Mouse (Mus musculus) spleen, postnatal 14 days (tissue): ENCODE measurements around the gene Sap30.
"Not testable (repeated sequence)": the region's sequence is repeated elsewhere in the genome, so short reads cannot be mapped to it uniquely, and the experiment has no call there.

Experiments
- DNase-seq, 2 experiments: peaks; one replicate each; pipeline ENCODE4 v3.0.0; 2021 to 2022; ENCODE audit warnings: low spot score in 2 of 2

The Sap30 gene

DNA sequence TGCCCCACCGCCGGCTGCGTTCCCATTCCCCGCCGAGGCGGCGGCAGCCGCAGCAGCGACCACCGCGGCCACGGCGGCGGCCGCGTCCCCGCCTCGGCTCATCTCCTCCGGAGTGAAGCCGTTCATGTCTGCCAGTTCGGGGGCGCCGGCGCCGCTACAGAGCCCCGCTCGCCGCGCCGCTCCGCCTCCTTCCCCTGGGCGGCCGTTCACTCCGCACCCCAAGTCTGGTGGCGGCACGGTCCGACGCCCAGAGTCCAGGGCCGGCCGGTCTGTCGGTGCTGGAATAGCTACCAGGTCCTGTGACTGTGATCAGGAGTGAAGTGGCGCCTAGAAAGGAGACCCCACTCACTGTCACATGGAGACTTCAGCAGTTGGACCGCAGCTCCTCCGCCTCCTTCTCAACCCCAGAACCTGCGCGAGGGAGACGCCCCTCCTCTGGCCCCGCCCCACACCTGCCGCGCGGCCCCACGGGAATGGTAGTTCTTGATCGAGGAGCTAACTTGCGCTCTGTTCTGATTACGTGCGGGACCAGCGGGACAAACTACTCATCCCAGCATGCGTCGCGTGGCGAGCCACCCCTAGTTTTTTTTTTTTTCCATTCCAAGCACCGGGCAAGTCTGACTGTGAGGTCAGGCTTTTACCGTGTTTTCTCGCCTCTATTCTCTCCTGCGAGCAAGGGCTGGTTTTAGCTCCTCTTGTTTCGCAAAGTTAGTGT lies at the start of gene Sap30:
TSS of gene Sap30 (minus strand) at position 420 of the 715 bp plus-strand sequence.
- DNase-seq, result peak; percentile 97 to 98

DNA sequence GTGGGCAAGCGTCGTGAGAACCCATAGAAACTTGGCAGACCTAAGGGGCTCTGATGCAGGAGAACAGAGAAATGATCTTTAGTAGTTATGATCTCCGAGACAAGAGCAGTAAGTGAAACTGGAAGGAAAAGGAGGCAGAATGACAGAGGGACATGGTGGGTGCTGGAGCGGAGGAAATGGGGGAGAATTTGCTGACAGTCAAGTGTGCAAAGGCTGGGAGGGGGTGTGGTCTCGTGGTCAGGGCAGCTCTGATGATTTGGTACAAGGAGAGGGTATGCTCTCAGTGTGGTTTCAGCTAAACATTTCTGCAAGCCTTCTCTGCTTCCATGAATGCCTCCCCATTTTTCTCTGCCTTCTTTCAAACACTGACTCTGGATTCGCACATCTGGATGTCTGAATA lies 48.5 kb upstream of the Sap30 start:
- DNase-seq, result no peak

DNA sequence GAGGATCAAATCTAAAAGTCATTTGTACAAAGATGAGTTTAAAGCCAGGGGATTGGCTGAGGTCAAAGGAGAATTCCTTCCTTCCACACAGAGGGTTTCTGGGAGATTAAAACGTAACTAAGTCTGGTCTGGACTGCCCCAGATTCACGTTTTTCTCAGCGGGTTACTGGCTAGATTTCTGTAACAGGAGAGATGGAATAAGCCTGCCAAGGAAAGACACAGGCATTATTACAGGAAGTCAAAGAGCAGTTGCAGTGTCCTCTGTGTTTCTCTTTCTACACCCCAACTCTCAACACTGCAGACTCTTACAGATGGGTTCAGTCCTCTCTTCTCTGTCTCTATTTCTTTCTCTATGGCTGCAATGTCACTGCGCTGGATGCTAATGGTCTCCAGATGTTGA lies 46.8 kb upstream of the Sap30 start:
- no peak for DNase-seq

DNA sequence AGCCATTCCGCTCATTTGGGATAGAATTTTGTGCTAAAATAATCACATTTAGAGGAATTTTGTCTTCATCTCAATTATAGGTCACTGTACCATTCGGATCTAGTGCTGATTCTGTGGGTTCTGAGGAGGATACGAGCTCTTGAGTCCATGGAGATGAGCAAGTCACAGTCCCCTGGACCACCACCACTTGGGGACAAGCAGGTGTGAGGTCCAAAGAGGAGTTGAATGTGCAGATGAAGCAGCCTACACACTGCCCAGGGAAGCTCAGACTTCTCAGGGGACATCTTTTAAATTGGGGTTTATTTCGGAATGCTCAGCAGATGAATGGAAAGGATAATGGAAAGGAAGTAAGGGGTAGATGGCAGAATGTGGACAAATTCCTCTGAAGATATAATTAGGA lies 45.4 kb upstream of the Sap30 start:
- DNase-seq, result no peak

DNA sequence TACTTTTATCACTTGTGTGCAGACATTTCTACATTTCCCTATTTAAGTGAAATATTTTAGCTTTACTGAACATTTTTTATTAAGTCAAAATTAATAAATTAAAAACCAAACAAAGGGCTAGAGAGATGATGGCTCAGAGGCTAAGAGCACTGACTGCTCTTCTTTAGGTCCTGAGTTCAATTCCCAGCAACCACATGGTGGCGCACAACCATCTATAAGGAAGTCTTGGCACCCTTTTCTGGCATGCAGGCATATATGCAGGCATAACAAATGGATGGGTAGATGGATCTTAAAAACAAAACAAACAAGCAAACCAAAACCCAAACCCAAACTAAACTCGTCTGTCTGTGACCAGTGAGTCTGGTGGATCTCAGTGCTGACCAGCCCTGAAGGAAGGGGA lies 44.6 kb upstream of the Sap30 start:
- DNase-seq, result no peak

DNA sequence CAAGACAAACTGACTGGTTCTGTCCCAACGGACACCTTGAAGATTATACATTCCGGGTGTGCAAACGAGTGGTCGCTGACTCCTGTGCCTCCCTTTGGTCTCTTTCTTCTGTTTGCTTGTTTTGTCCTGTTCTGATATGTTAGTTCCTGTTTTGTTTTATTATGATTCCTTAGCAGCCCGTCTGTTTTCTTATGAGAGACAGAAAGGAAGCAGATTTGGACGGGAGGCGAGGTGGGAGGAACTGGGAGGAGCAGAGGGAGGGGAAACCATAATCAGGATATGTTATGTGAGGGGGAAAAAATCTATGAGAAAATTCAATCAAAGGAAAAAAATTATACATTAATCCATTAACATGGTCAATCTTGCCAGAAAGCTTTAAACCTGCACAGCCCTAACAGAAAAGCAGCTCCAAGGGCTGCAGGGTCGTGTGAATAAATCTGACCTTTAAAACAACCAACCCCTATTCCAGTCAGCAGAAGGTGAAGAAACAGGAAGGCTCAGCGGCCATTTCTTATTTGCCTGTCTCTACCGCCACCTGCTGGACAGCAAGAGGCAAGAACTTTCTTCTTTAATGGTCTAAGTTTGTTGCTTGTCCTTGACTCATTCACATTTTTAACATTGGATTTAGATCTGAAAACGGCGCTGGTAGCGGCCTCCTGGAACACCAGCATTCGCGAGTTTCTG lies 43.1 kb upstream of the Sap30 start:
- DNase-seq, result peak; percentile 43 to 71

DNA sequence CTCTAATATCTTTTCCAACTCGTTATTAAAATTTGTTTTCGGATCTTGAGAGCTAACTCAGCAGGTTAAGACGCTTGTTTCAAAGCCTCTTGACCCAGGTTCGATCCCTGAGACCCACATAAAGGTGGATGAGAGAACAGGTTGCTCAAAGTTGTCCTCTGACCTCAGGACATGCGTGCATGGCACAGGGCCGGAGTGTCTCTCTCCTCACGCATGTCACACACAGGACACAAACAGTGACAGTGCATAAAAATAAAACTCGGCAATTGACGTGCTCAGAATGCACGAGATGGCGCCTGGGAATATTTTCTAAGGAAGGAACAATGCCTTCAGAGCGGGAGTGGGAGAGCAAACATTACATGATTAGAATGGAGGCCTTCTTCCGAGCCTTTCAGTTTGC lies 42.6 kb upstream of the Sap30 start:
- DNase-seq, result no peak

DNA sequence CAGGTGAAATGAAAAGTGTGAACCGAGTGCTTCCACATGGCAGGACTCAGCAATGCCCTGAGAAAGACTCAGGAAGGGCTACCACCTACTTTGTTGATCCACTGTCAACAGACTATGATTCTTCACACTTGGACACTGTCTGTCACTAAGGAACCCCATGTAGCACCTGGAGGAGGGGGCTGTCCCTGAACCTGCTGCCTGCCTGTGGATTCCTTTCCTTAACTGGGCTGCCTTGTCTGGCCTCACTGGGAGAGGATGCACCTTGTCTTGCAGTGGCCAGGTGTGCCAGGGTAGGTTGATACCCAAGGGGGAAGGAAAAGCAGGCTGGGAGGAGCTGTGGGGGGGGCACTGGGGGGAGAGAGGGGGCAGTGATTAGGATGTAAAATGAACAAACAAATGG lies 40.4 kb upstream of the Sap30 start:
- DNase-seq, result no peak

DNA sequence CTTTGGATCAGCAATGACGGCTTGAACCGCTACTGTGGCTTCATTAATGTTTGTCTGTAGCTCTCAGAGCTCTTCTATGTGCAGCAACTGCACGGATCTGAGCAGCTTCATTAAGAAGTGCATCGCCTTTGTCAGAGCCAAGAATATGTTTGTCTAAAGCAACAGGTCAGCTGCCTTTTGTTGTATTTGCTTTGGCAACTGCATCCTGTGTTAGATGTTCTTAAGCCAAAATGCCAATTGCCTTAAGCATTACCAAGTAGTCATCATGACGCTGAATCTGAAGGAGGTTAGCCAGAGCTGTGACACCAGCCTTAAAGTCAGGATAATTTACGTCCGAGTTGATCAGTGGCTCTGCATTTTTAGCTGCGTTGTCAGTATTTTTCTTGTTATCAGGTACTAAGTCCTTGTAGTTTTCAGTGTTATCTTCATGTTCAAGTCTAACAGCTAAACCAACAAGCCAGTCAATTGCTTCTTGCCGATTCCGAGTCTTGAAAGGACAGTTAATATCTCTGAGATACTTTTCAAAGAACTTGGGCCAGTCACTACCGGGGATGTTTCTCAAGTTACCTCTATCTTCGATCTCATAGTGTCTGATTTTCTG lies 32.6 kb upstream of the Sap30 start:
- no peak for DNase-seq

DNA sequence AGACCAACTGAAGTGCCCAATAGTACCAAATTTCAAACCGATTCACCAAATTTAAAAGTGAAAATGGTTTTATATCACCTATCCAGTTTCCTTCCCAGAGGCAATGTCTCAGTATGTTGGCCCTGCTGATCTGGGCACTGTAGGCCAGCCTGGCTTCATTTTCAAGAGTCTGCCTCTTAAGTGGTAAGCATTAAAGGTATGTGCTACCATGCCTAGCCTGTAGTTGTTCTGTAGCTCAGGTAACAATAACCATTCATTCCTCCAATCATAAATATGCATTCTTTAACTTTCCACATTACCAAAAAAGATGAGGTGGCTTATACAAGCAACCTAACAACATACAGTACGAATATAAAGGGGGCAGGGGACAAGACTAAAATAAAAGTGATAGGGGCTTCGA lies 30.1 kb upstream of the Sap30 start:
- DNase-seq, result no peak

DNA sequence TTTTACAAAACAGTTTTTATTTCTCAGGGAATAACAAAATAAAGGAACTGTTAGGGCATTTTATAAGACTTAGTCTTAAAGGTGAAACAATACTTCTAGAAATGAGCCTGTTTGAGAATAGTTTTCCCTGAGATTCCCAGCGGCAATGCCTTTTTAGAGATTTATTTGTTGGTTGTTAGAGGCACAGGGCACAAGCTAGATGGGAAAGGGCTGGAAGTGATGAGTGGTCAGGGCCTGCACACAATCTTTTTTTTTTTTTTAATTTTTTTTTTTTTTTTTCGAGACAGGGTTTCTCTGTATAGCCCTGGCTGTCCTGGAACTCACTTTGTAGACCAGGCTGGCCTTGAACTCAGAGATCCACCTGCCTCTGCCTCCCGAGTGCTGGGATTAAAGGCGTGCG lies 29.0 kb upstream of the Sap30 start:
- DNase-seq, result not testable (repeated sequence)

DNA sequence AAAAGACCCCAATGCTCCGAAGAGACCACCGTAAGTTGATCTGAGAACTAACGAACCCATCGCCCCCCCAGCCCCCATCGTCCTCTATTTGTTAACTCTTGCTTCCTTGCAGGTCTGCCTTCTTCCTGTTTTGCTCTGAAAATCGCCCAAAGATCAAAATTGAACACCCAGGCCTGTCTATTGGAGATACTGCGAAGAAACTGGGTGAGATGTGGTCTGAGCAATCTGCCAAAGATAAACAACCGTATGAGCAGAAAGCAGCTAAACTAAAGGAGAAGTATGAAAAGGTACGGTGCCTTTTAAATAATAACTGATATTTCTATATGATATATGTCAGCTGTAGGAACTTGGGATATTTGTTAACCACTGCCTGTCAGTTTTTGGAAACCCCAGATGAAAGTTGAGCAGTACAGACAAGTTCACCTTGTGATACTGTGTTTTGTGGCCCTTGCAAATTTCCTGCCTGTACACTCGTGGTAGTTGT lies 25.6 kb upstream of the Sap30 start:
- DNase-seq, result not testable (repeated sequence)

DNA sequence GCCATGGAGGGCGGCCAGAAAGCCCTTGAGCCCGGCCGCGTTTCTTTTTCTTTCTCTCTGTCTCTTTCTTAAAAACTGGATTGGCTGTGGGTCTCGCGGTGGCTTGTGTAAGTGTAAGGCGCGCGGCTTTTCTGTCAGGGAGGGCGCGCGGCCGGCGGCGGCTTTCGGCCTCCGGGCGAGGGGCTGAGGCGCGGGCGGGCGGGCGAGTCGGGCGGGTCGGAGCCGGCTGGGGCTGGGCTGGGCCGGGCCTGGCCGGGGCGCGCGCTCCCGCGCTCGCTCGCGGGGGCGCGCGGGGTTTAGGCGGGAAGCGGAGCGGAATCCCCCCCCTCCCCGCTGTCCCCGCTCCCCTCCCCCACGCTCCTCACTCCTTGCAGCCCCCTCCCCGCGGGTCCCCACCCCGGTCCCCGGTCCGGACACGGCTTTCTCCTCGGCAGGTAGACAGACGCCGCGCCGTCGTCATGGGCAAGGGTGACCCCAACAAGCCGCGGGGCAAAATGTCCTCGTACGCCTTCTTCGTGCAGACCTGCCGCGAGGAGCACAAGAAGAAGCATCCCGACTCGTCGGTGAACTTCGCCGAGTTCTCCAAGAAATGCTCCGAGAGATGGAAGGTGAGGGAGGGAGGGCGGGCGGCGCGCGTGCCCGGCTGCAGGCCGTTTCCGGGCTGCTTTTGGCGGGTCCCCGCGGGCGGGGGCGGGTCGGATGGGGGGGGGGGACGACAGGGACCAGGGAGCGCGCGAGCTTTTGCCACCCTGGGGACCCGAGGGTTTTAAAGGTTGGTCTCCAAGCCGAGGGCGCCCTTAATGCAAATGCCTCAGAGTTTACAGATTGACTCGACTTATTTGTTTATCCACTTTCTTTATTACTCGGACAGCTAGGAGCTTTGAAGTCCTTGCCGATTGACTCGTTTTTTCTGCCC lies 24.7 kb upstream of the Sap30 start:
- DNase-seq, result no peak

DNA sequence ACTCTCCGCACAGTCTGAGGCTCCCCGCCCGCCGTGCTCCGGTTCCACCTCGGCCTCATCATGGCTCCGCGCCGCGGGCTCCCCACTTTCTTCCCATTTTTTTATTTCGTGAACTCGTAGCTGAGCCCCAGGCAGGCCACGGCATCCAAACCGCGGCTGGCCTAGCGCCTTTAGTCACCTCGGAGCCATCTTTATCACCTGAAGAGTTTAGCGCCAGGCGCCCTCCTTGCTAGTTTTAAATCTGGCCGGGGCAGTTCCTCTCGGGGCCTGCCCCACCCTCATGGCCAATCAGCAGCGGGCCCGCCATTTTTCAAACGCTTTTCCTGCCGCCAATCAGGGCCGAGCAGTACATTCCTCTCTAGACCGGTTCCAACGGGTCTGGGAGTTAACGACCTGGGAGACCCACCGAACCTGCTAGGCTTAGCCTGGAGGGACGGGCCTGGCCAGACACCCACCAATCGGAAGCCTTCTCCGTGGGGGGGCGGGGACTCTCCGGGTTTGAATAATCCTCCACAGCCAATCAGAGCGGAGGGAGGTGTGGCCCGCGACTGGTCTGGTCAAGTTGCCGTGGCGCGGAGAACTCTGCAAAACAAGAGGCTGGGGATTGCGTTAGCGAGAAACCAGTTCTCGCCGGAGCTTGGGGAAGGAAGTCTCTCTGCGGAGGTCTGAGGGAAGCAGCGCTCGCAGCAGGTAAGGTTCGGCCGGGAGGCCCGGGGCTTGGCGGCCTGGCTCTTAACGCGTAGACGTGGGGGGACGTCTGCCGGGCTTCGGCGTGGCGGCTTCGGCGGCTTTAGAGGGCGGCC lies 23.9 kb upstream of the Sap30 start, which contains the start of gene Hmgb2:
TSS of gene Hmgb2 (plus strand) at position 592 of the 803 bp plus-strand sequence.
- DNase-seq, result peak; percentile 99

DNA sequence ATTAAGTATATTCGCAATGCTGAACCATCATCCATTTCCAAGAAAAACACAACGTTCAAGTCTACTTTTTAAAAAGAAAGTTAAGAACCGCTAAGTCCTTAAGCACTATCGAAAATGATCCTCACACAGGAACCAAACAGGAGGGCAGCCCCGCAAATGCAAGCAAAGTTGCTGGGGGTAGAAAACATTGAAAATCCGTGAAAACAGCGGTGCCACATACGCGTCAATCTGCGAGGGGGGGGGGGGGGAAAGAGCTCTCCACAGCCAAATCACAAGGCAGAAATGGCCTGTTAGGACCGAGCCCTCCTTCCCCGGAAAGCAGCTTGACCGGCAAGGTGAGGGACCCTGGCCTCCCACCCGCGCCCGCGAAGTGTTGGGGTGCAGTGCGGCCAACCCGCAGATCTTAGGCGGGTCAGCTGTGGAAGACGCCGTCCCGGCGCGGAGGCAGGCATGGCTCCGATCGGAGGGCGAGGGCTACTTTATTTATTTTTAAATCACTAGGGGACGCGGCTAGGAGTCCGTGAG lies 23.2 kb upstream of the Sap30 start:
- no peak for DNase-seq

DNA sequence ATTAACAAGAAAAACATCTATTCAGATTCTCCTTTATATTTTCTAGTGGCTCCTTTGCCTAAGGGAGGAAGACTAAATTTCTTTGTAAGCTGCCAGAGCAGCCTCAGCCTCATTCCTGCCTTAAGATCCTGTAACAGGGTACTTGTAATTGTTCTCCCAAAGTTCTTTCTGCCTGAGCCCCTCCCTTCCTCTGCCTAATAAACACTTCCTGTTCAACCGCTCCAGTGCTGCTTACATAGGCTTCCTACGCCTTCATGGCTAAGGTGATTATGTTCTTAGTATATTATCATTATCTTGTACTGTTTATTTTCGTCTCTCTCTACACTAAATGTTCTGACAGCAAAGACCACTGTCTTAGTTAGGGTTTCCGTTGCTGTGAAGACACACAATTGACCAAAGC lies 21.0 kb upstream of the Sap30 start:
- DNase-seq, result no peak

DNA sequence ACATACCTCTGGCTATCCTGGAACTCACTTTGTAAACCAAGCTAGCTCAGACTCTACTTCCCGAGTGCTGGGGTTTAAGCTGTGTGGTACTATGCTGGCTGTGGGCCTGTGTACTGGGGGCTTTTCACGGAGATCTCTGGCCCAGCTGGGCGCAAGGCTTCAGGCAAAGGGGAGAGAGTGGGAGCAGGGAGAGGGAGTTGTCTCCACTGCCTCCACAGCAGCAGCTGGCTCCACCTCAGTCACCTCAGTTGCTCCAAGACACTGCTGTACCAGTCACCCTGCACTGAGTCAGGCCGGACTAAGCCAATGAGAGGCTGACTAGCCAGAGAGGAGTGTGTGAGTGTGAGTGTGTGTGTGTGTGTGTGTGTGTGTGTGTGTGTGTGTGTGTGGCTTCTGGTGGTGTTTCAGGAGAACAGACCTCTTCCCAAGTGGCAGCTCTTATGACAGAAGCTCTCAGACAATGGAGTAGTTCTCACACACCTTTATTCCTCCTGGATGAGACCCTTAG lies 19.9 kb upstream of the Sap30 start:
- DNase-seq, result no peak

DNA sequence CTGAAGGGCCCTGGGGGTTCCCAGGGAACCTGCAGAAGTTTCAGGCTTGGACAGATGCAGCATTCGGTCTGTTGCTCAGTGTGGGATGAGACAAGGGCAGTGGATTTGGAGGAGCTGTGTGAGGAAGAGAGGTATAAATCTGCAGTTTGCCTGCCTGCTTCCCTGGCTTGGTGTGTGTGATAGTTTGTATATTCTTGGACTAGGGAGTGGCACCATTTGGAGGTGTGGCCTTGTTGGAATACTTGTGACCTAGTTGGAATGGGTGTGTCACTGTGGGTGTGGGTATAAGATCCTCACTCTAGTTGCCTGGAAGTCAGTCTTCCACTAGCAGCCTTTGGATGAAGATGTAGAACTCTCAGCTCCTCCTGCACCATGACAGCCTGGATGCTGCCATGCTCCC lies 17.8 kb upstream of the Sap30 start:
- not testable (repeated sequence) for DNase-seq

DNA sequence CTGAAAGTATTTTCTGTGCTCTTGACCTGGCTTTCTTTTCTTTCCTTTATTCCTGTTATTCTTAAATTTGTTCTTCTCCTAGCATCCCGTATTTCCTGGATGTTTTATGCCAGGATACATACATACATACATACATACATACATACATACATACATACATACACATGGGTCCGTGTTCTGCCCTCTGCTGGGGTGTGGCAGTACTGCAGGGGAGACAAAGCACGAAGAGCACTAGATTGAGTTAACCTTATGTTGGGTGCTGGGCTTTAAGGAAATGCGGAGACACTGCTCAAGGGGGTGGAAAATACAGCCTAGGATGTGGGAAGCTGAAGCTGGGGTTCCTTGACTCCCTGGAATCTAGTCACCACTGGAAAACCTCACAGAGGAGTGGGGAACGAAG lies 16.0 kb upstream of the Sap30 start:
- peak; percentile 71 to 79 for DNase-seq

DNA sequence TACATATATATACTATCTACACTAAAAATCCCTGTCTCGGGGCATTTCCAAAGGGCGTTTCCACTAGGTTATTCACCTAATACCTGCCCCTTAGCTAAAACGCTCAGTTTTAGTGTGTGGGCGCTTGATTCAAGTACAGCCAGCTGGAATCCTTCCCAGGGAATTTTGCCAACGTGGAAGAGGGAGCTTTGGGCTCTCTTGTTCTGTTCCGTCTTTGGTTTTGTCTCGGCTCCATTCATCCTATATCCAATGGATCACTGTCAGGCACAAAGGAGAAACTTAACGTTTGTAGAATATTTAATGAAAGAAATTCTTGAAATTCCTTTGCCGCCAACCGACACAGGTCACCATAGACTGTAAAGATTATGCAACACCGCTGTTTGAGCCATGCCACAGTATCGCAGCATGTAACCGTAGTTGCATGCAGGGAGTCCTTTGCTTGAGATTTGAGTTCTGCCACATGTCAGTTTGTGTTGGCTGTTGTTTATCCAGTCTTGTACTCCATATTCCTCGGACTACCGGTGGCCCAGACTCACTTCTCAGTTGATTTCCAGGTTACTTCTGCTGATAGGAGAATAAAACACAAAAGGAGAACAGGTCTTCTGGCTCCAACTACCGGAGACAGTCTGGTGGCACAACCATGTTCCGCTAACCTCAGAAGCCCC lies 11.3 kb upstream of the Sap30 start:
- no peak for DNase-seq
